Mouse (Mus musculus) adrenal gland, adult 18-20 months (tissue): ENCODE results near the gene Atp5h. TPM values are rescaled to one million over a fixed set of nuclear protein-coding genes. Genes with fewer than 3 reads are reported as not detected.

Source experiments
- DNase-seq, 2 experiments: peaks; one replicate each; pipeline ENCODE4 v3.0.0; 2021 to 2022; ENCODE audit warnings: low spot score in 2 of 2
- microRNA-seq, 2 experiments: library from miRNA; unstranded; fragments of <30 nt; microRNA quantifications; one replicate each; pipeline ENCODE4 v1.2.0; 2021; ENCODE audit warnings: borderline number of aligned reads in 2 of 2
- total RNA-seq, 2 experiments: library from RNA; stranded (reverse); gene quantifications; 1 replicate in 1 of 2; 2 replicates in 1 of 2; pipeline ENCODE4 v1.2.3; 2021

Atp5h gene
- total RNA-seq, 2 experiments from 2014 or later: 595 to 747 TPM

GRCm38 (mm10) chr11:115371354-115371753, 48.4 kb downstream of the Atp5h start:
- no peak for DNase-seq

GRCm38 (mm10) chr11:115370368-115370767, 49.4 kb downstream of the Atp5h start:
- no peak for DNase-seq

- peak; percentile 89 for DNase-seq
Measured at GRCm38 (mm10) chr11:115367395-115367944, 52.3 kb downstream of the Atp5h start, which contains the start of gene Hid1. TSS of gene Hid1 (minus strand) at chr11:115367756.

- DNase-seq: peak in 1 of 2 experiments; percentile 30
Measured at GRCm38 (mm10) chr11:115366706-115367394, 52.9 kb downstream of the Atp5h start.

- DNase-seq: no peak
Measured at GRCm38 (mm10) chr11:115366039-115366705, 53.6 kb downstream of the Atp5h start.

Small RNAs within 50 kb of the gene (microRNA-seq; reads per million reads assigned to microRNA genes)
- gene Mir3968: 0 reads per million in 2 experiments

Other genes starting within 250 kb of the Atp5h start
- gene Tmem104, start 232.5 kb downstream of the Atp5h start, total RNA-seq: 10 to 100 TPM; 20.3 to 20.7 TPM
- 10 to 100 TPM; 26.2 to 27.6 TPM for gene Nat9, start 232.1 kb downstream of the Atp5h start, total RNA-seq
- gene Grin2c, start 152.7 kb downstream of the Atp5h start, total RNA-seq: 10 to 100 TPM in 1 of 2 experiments, 1 to 10 TPM in 1; 2.2 to 10.6 TPM
- 1,000 to 10,000 TPM; 1,063 to 1,343 TPM for gene Fdxr, start 142.9 kb downstream of the Atp5h start, total RNA-seq
- 10 to 100 TPM; 43.9 to 59.6 TPM for gene Fads6, start 122.3 kb downstream of the Atp5h start, total RNA-seq
- gene Otop2, start 112.8 kb downstream of the Atp5h start, total RNA-seq: not detected
- under 1 TPM; 0.36 to 0.74 TPM for gene Ush1g, start 97.9 kb downstream of the Atp5h start, total RNA-seq
- gene Otop3, start 85.2 kb downstream of the Atp5h start, total RNA-seq: not detected
- 10 to 100 TPM; 31.4 to 65.8 TPM for gene Hid1, start 52.2 kb downstream of the Atp5h start, total RNA-seq
- gene Cdr2l, start 38.0 kb downstream of the Atp5h start, total RNA-seq: 100 to 1,000 TPM; 159 to 181 TPM
- 100 to 1,000 TPM; 133 to 137 TPM for gene Mrpl58, start 16.2 kb downstream of the Atp5h start, total RNA-seq
- gene Kctd2, start 166 bp upstream of the Atp5h start, total RNA-seq: 10 to 100 TPM; 44.1 to 71.4 TPM
- under 1 TPM; 0.20 to 0.61 TPM for gene Trim80, start 20.6 kb upstream of the Atp5h start, total RNA-seq
- not detected for gene Slc16a5, start 42.5 kb upstream of the Atp5h start, total RNA-seq
- 10 to 100 TPM in 1 of 2 experiments, 1 to 10 TPM in 1; 7.9 to 11.1 TPM for gene Armc7, start 55.7 kb upstream of the Atp5h start, total RNA-seq
- 100 to 1,000 TPM in 1 of 2 experiments, 10 to 100 TPM in 1; 68.7 to 154 TPM for gene Nt5c, start 71.9 kb upstream of the Atp5h start, total RNA-seq
- gene Jpt1, start 94.4 kb upstream of the Atp5h start, total RNA-seq: 10 to 100 TPM; 81.3 to 86.5 TPM
- 100 to 1,000 TPM; 219 to 240 TPM for gene Sumo2, start 116.3 kb upstream of the Atp5h start, total RNA-seq
- 10 to 100 TPM; 33.2 to 43.0 TPM for gene Nup85, start 144.5 kb upstream of the Atp5h start, total RNA-seq
- gene Mrps7, start 184.0 kb upstream of the Atp5h start, total RNA-seq: 100 to 1,000 TPM; 105 to 107 TPM
- 10 to 100 TPM; 25.6 to 27.0 TPM for gene Gga3, start 184.1 kb upstream of the Atp5h start, total RNA-seq
- gene Mif4gd, start 193.0 kb upstream of the Atp5h start, total RNA-seq: 100 to 1,000 TPM in 1 of 2 experiments, 10 to 100 TPM in 1; 85.4 to 145 TPM
- 100 to 1,000 TPM; 108 to 204 TPM for gene Slc25a19, start 208.3 kb upstream of the Atp5h start, total RNA-seq